Mouse (Mus musculus): ENCODE results near the gene Plch2. TPM values are rescaled to one million over a fixed set of nuclear protein-coding genes. Genes with fewer than 3 reads are reported as not detected.
A peak's percentile ranks its signal among the peaks of the same experiment; 100 is the strongest.

The Plch2 gene
- polyA plus RNA-seq, 1 experiment from 2014 or later, result 3.1 TPM

DNA sequence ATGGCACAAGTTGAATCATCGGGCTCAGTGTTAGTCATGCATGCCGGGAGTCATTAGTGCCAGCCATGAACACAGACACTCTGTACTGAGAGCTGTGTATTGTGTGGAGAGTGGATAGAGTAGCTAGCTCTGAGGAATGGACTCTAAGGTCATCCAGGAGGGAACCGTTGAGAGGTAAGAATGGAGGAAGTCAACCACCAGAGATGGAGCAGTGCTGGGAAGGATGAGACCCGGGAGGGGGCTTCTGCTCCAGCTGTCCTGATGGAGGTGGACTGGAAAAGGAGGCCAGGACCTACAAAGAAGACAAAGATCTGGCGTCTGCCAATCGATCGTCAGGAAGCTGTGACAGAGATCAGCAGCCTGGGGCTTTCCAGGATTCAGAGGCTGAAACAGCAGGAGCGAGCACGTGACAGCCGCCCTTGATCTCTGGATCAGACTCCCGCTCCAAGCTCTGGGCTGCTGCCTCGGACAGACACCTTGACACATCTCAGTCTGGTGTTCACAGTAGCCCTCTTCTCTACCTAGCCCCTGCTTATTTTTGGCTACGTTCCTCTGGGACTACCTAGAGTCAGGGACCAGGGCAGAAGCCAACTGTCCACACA, 123.2 kb downstream of the Plch2 start:
- Histone ChIP-seq H3K4me1 (ENCODE audit: control insufficient read depth, insufficient read depth, low read length) (peaks cover 3% of the 10 kb centered on the region; the same call in 1 of the 2 replicates), H3K9ac (ENCODE audit: low read depth, low read length) (no peak overlapping the region), H3K4me3 (ENCODE audit: low read length) (no peak overlapping the region), H3K27me3 (ENCODE audit: control insufficient read depth, insufficient read depth, low read length) (no peaks in the 10 kb centered on the region), H3K36me3 (ENCODE audit: control insufficient read depth, insufficient read depth, low read length) (no peaks in the 10 kb centered on the region), H3K4me2 (replicated peaks; ENCODE audit: low read depth, low read length) (no peak overlapping the region), H3K27ac (ENCODE audit: low read depth, low read length) (no peak overlapping the region), H3K9me3 (ENCODE audit: control insufficient read depth, low read length) (no peaks in the 10 kb centered on the region)
- ATAC-seq (ENCODE audit: low FRiP score, low TSS enrichment), result peak; percentile 12; the same call in 1 of the 2 replicates
- WGBS, result 57% methylated on average over 13 of the region's 13 CpGs

Other genes starting within 250 kb of the Plch2 start
- 0.24 and 0.31 TPM in 2 replicates for gene Ttc34, start 219.3 kb downstream of the Plch2 start, polyA plus RNA-seq (2014; fragmentation: Nextera tagmentation; extraction: Ambion mirVana)
- not detected in 2 replicates for gene Mmel1, start 187.2 kb downstream of the Plch2 start, polyA plus RNA-seq (2014; fragmentation: Nextera tagmentation; extraction: Ambion mirVana)
- 37.6 and 39.1 TPM in 2 replicates for gene Fam213b, start 157.6 kb downstream of the Plch2 start, polyA plus RNA-seq (2014; fragmentation: Nextera tagmentation; extraction: Ambion mirVana)
- 0.42 and 0.47 TPM in 2 replicates for gene Tnfrsf14, start 128.2 kb downstream of the Plch2 start, polyA plus RNA-seq (2014; fragmentation: Nextera tagmentation; extraction: Ambion mirVana)
- gene Hes5, start 95.9 kb downstream of the Plch2 start, polyA plus RNA-seq (2014; fragmentation: Nextera tagmentation; extraction: Ambion mirVana), result 8.1 and 15.5 TPM in 2 replicates
- gene Pank4, start 92.7 kb downstream of the Plch2 start, polyA plus RNA-seq (2014; fragmentation: Nextera tagmentation; extraction: Ambion mirVana), result 34.9 and 43.9 TPM in 2 replicates
- 7.1 and 13.7 TPM in 2 replicates for gene Pex10, start 10.2 kb upstream of the Plch2 start, polyA plus RNA-seq (2014; fragmentation: Nextera tagmentation; extraction: Ambion mirVana)
- 167 and 180 TPM in 2 replicates for gene Rer1, start 29.6 kb upstream of the Plch2 start, polyA plus RNA-seq (2014; fragmentation: Nextera tagmentation; extraction: Ambion mirVana)
- gene Morn1, start 29.8 kb upstream of the Plch2 start, polyA plus RNA-seq (2014; fragmentation: Nextera tagmentation; extraction: Ambion mirVana), result 5.8 and 6.9 TPM in 2 replicates
- 24.0 and 24.5 TPM in 2 replicates for gene Ski, start 165.8 kb upstream of the Plch2 start, polyA plus RNA-seq (2014; fragmentation: Nextera tagmentation; extraction: Ambion mirVana)
- gene Faap20, start 193.0 kb upstream of the Plch2 start, polyA plus RNA-seq (2014; fragmentation: Nextera tagmentation; extraction: Ambion mirVana), result 63.4 and 73.8 TPM in 2 replicates